Mouse (Mus musculus) c-Kit-negative CD71-positive TER-119-positive erythroid progenitor cells, embryonic 14.5 days (primary cell): Measurements from ENCODE around the gene Rflnb.

Source experiments
- DNase-seq: peaks from one replicate; pipeline ENCODE4 v3.0.0-alpha.2; 2013; ENCODE audit warnings: low read depth, low spot score

The Rflnb gene

DNA sequence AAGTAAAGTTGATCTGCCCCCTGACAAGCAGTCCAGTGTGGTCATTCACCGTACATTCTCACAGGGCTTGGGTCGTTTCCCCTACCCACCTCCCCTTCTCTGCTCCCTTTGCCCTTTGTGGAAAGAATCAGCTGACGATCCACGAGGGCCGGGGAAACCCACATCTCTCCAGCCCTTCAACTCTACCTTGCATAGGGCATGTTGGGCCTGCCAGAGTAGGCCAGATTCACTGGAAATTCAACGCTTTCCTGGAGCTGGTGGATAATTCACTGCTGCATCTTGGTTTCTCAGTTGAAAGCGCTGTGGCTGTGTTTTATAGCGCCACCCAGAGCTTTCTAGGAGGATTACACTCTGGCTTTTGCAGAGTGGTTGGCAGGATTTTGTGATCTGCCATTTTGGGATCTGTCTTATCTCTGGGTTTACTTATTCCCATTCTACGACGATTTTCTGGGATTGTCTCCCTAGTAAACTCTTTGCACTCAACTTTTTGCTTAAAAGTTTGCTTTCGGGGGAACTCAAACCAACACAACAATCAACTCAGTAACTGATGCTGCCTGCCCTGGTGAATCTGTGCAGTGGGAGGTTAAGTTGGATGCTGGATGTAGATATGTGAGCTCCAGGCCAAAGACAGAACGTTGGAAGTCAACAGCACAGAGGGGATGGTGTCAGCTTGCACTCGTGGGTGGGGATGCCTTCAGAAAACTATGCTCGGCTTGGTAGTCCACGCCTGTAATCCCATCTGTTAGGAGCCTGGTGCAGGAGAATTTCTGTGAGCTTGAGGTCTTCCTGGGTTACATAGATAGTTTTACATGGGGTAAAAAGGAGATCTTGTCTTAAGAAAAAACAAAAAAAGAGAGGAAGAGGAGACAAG is 36.4 kb downstream of the Rflnb start:
- no peak for DNase-seq

DNA sequence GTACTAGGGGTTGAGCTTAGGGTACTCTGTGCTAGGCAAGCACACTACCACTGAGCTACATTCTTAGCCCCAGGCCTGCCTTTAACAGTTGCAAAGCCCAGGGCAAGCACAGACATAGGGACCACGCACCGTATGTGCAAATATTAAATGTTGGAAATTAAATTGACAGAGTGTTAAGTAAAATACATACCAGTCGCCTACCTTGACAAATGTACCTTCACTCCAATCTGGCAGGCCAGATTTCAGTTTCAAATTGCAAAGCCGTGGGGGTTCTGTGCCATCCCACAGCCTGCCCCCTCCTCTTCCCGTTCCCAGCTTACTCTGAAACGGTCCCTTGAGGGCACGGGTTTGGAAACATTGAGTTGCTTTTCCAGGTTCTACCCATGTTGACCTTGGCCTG is 41.6 kb downstream of the Rflnb start:
- no peak for DNase-seq

DNA sequence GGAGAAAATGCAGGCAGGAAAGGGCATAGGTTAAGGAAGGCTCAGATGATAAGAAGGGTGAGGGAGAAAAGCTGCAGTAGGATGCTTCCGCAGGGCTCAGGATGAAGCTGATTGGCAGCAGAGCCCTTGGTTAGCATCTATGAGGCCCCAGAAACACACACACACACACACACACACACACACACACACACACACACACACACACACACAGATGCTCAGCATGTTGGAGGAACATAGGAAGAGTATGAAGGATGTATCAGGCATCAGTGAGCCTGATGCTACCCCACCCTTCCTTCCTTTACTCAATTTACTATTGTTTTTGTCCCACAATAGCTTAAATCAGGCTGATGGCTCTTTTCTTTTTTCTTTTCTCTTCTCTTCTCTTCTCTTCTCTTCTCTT is 43.0 kb downstream of the Rflnb start:
- no peak for DNase-seq

DNA sequence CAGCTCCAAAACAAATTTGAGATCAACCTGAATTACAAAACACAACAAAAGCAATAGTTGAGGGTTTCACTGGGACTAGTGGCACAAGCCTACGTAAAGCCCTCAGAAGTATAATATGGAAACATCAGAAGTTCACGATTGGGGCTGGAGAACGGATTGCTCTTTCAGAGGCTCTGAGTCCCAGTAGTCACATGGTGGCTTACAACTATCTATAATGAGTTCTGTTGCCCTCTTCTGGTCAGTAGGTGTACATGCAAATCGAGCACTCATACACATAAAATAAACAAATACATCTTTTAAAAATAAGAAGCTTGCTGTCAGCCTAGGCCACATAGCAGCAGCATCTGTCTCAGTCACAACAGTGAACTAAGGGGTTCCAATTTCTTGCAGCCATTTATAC is 44.4 kb downstream of the Rflnb start:
- no peak for DNase-seq

DNA sequence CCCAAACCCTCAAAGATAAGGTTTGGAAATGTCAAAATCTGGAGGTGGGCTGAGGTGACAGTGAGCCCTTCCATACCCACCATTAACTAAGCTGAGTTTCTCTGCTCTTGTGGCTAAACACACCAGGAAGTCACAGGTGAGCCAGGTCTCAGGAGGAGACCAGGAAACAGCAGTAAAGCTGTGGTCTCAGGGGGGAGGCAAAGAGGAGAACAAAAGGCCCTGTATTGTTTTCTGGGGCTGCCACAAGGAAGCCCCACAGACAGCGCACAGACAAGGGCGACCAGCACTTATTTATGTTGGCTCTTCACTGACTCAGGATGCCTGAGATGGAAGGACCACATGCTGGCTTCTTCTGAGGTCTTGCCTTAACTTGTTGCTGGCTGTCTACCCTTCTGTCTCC is 47.2 kb downstream of the Rflnb start:
- no peak for DNase-seq

DNA sequence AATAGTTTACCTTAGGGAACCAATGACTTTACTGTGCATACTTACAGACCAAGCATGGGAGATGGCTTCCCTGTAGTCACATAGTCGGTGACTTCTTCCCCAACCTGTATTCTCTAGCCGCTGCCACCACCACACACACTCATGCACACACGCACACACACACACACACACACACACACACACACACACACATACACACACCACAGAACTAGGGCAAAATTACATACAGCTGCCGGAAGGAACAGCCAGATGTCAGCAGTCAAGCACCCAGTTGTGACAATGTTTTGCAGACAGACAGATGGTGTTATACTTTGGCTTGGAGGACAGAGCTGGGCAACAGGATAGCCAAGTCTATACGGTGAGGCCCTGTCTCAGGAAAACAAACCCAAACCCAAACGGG is 49.5 kb downstream of the Rflnb start:
- no peak for DNase-seq

DNA sequence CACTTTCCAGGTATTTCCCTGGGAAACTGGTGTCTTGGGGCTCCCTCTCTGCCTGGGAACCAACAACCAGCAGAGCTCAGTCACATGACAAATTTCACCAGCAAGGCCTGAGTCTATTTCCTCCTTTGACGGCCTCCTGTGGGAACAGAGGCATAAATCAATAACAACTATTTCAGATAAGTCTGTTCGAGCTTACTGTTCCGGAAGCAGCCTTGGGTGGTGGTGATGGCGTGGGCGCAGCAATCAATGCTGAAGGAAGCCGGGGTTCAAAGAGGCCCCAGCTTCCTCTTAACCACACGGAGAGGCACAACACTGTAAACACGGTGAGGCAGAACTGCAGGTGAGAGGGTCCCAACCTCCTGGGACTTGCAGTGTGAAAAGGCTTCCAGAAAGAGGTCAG is 50.8 kb downstream of the Rflnb start:
- DNase-seq: no peak

DNA sequence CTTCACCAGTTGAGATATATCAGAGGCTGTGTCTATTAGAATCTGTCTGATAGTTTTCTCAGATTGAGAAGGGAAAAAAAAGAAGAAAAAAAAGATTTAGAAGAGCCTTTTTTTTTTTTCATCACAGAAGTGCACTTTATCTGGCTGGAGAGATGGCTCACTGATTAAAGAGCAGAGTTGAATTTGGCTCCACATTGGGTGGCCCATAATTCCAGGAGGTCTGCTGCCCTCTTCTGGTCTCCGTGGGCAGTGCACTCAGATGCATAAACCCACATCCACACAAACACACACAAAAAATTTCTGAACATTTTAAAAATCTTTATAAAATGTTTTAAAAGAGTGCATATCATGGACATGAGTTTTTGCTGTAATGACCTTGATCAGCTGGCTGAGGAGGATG is 53.6 kb downstream of the Rflnb start:
- no peak for DNase-seq

DNA sequence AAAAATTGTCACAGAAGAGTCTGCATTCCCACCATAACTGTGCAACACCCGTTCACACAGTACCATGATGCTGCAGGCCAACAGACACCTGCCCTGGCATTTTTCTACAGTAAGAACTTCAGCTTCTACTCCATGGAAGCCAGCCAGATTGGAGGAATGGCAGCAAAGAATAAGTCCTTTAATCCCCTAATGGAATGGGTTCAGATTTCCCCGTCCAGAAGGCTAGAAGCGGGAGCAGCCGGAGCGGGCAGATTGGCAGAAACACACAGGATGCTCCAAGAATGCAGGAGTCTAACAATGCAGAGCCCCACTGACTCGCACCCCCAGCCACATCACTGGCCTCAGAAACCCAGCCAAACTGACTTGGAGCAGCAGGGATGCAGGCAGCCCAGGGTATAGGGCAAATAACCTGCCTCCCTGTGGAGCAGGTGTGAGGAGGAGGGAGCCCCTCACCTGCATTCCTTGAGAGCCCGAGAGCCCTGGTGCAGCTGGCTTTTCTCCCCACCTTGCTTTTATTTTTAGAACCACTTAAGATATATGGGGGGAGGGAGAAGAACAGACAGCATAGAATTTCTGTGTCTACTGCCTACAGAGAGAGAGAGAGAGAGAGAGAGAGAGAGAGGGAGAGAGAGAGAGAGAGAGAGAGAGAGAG is 54.5 kb downstream of the Rflnb start:
- no peak for DNase-seq

DNA sequence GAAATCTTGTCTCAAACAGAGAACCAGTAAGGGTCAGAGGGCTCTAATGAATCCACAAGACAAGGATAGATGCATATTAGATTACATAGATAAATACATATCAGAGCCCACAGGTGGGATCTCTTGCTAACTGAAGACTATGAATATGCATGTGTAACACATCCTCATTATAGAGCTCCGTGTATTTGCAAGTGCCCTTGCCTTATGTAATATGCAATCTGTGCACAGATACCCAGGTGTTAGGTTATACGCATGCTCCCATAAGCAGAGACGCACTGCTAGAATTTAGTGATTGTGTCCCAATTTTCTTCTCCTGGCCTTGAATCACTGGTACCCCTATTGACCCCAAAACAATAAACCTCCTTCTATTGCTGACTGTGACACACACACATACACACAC is 55.4 kb downstream of the Rflnb start:
- DNase-seq: no peak

DNA sequence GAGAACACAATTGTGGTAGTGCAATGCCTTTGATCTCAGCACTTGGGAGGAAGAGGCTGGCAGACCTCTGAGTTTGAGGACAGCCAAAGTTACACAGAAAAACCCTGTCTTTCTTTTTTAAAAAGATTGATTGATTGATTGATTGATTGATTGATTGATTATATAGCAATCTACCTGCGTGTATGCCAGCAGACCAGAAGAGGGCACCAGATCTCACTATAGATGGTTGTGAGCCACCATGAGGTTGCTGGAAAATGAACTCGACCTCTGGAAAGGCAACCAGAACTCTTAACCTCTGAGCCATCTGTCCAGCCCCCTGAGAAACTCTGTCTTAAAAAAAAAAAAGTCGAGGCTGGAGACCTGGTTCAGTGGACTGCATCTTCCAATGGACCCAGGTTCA is 57.0 kb downstream of the Rflnb start:
- no peak for DNase-seq
